Mouse (Mus musculus): ENCODE measurements around the gene Prlh. TPM values are rescaled to one million over a fixed set of nuclear protein-coding genes. Genes with fewer than 3 reads are reported as not detected.

Gene Prlh
- polyA plus RNA-seq, 1 experiment from 2014 or later = not detected

- peak; percentile 19 for DNase-seq (ENCODE audit: low spot score)
- H3K4me1 ChIP-seq (replicated peaks; ENCODE audit: control insufficient read depth, insufficient read depth, low read length) = no peaks in the 10 kb centered on the region
- ATAC-seq (ENCODE audit: low FRiP score) = no peak
- no peaks in the 10 kb centered on the region for H3K27me3 ChIP-seq (ENCODE audit: control insufficient read depth, insufficient read depth, low read length)
- H3K4me2 ChIP-seq (replicated peaks; ENCODE audit: low read depth, low read length) = peak within 1 kb of the TSS; percentile 37
- peaks cover 3% of the 10 kb centered on the region; the same call in 1 of the 2 replicates for H3K9me3 ChIP-seq (ENCODE audit: control insufficient read depth, low read length)
- no peak within 1 kb of the TSS for H3K27ac ChIP-seq (ENCODE audit: low read depth, low read length)
- WGBS = 12% methylated on average over 18 of the region's 18 CpGs
- H3K36me3 ChIP-seq (ENCODE audit: control insufficient read depth, insufficient read depth, low read length) = no peaks in the 10 kb centered on the region
- no peak within 1 kb of the TSS; the same call in 1 of the 2 replicates for H3K4me3 ChIP-seq (ENCODE audit: low read depth, low read length)
- no peak within 1 kb of the TSS for H3K9ac ChIP-seq (ENCODE audit: low read depth, low read length)
Measured at GRCm38 (mm10) chr1:90914948-90915569, 37.8 kb upstream of the Prlh start, which contains the start of gene Mlph. Gene Mlph (plus strand): TSS chr1:90915085.

- Histone ChIP-seq H3K9ac (ENCODE audit: low read depth, low read length) (no peak overlapping the region), H3K9me3 (ENCODE audit: control insufficient read depth, low read length) (peaks cover 3% of the 10 kb centered on the region; the same call in 1 of the 2 replicates), H3K27me3 (ENCODE audit: control insufficient read depth, insufficient read depth, low read length) (no peaks in the 10 kb centered on the region), H3K4me2 (replicated peaks; ENCODE audit: low read depth, low read length) (no peak overlapping the region), H3K4me1 (replicated peaks; ENCODE audit: control insufficient read depth, insufficient read depth, low read length) (no peaks in the 10 kb centered on the region), H3K4me3 (ENCODE audit: low read depth, low read length) (no peak overlapping the region), H3K27ac (ENCODE audit: low read depth, low read length) (no peak overlapping the region), H3K36me3 (ENCODE audit: control insufficient read depth, insufficient read depth, low read length) (no peaks in the 10 kb centered on the region)
- no peak for ATAC-seq (ENCODE audit: low FRiP score)
- WGBS = 74% methylated on average over 6 of the region's 6 CpGs
- DNase-seq (ENCODE audit: low spot score) = no peak
Measured at GRCm38 (mm10) chr1:90917509-90917908, 35.4 kb upstream of the Prlh start.

- Histone ChIP-seq H3K27me3 (ENCODE audit: control insufficient read depth, insufficient read depth, low read length) (no peaks in the 10 kb centered on the region), H3K4me3 (ENCODE audit: low read depth, low read length) (no peak overlapping the region), H3K36me3 (ENCODE audit: control insufficient read depth, insufficient read depth, low read length) (no peaks in the 10 kb centered on the region), H3K9ac (ENCODE audit: low read depth, low read length) (no peak overlapping the region), H3K27ac (ENCODE audit: low read depth, low read length) (no peak overlapping the region), H3K4me2 (replicated peaks; ENCODE audit: low read depth, low read length) (no peak overlapping the region), H3K4me1 (replicated peaks; ENCODE audit: control insufficient read depth, insufficient read depth, low read length) (no peaks in the 10 kb centered on the region), H3K9me3 (ENCODE audit: control insufficient read depth, low read length) (peaks cover 3% of the 10 kb centered on the region; the same call in 1 of the 2 replicates)
- DNase-seq (ENCODE audit: low spot score) (no peak), ATAC-seq (ENCODE audit: low FRiP score) (no peak)
- 87% methylated on average over 9 of the region's 9 CpGs for WGBS
Measured at GRCm38 (mm10) chr1:90921687-90922086, 31.2 kb upstream of the Prlh start.

GRCm38 (mm10) chr1:90926030-90926429, 26.9 kb upstream of the Prlh start:
- H3K4me3 ChIP-seq (ENCODE audit: low read depth, low read length) = no peak overlapping the region
- no peaks in the 10 kb centered on the region for H3K27me3 ChIP-seq (ENCODE audit: control insufficient read depth, insufficient read depth, low read length)
- no peak overlapping the region for H3K4me2 ChIP-seq (replicated peaks; ENCODE audit: low read depth, low read length)
- no peaks in the 10 kb centered on the region for H3K9me3 ChIP-seq (ENCODE audit: control insufficient read depth, low read length)
- no peak overlapping the region for H3K9ac ChIP-seq (ENCODE audit: low read depth, low read length)
- H3K27ac ChIP-seq (ENCODE audit: low read depth, low read length) = no peak overlapping the region
- WGBS = 97% methylated on average over 4 of the region's 4 CpGs
- DNase-seq (ENCODE audit: low spot score) = no peak
- no peak for ATAC-seq (ENCODE audit: low FRiP score)
- no peaks in the 10 kb centered on the region for H3K36me3 ChIP-seq (ENCODE audit: control insufficient read depth, insufficient read depth, low read length)
- peaks cover 3% of the 10 kb centered on the region; the same call in 1 of the 2 replicates for H3K4me1 ChIP-seq (replicated peaks; ENCODE audit: control insufficient read depth, insufficient read depth, low read length)

GRCm38 (mm10) chr1:90927308-90927707, 25.6 kb upstream of the Prlh start:
- ATAC-seq (ENCODE audit: low FRiP score) (no peak), DNase-seq (ENCODE audit: low spot score) (peak; percentile 4)
- Histone ChIP-seq H3K36me3 (ENCODE audit: control insufficient read depth, insufficient read depth, low read length) (no peaks in the 10 kb centered on the region), H3K4me1 (replicated peaks; ENCODE audit: control insufficient read depth, insufficient read depth, low read length) (peaks cover 3% of the 10 kb centered on the region; the same call in 1 of the 2 replicates), H3K27me3 (ENCODE audit: control insufficient read depth, insufficient read depth, low read length) (no peaks in the 10 kb centered on the region), H3K27ac (ENCODE audit: low read depth, low read length) (no peak overlapping the region), H3K9me3 (ENCODE audit: control insufficient read depth, low read length) (no peaks in the 10 kb centered on the region), H3K4me3 (ENCODE audit: low read depth, low read length) (no peak overlapping the region), H3K9ac (ENCODE audit: low read depth, low read length) (no peak overlapping the region), H3K4me2 (replicated peaks; ENCODE audit: low read depth, low read length) (no peak overlapping the region)
- 61% methylated on average over 15 of the region's 15 CpGs for WGBS

GRCm38 (mm10) chr1:90927929-90928574, 24.9 kb upstream of the Prlh start:
- H3K9ac ChIP-seq (ENCODE audit: low read depth, low read length) = no peak overlapping the region
- peak overlapping the region; percentile 42 for H3K4me2 ChIP-seq (replicated peaks; ENCODE audit: low read depth, low read length)
- DNase-seq (ENCODE audit: low spot score) (peak; percentile 25), ATAC-seq (ENCODE audit: low FRiP score) (no peak)
- no peaks in the 10 kb centered on the region for H3K36me3 ChIP-seq (ENCODE audit: control insufficient read depth, insufficient read depth, low read length)
- no peaks in the 10 kb centered on the region for H3K27me3 ChIP-seq (ENCODE audit: control insufficient read depth, insufficient read depth, low read length)
- H3K4me1 ChIP-seq (replicated peaks; ENCODE audit: control insufficient read depth, insufficient read depth, low read length) = peaks cover 3% of the 10 kb centered on the region; the same call in 1 of the 2 replicates
- peak overlapping the region; percentile 19; the same call in 1 of the 2 replicates for H3K4me3 ChIP-seq (ENCODE audit: low read depth, low read length)
- H3K27ac ChIP-seq (ENCODE audit: low read depth, low read length) = no peak overlapping the region
- H3K9me3 ChIP-seq (ENCODE audit: control insufficient read depth, low read length) = no peaks in the 10 kb centered on the region
- 1% methylated on average over 23 of the region's 23 CpGs for WGBS

- H3K36me3 ChIP-seq (ENCODE audit: control insufficient read depth, insufficient read depth, low read length) = no peaks in the 10 kb centered on the region
- no peak overlapping the region for H3K9ac ChIP-seq (ENCODE audit: low read depth, low read length)
- H3K4me2 ChIP-seq (replicated peaks; ENCODE audit: low read depth, low read length) = peak overlapping the region; percentile 42
- DNase-seq (ENCODE audit: low spot score) (peak; percentile 89), ATAC-seq (ENCODE audit: low FRiP score) (no peak)
- 8% methylated on average over 6 of the region's 6 CpGs for WGBS
- H3K27me3 ChIP-seq (ENCODE audit: control insufficient read depth, insufficient read depth, low read length) = no peaks in the 10 kb centered on the region
- H3K4me3 ChIP-seq (ENCODE audit: low read depth, low read length) = no peak overlapping the region
- H3K27ac ChIP-seq (ENCODE audit: low read depth, low read length) = no peak overlapping the region
- peaks cover 3% of the 10 kb centered on the region; the same call in 1 of the 2 replicates for H3K4me1 ChIP-seq (replicated peaks; ENCODE audit: control insufficient read depth, insufficient read depth, low read length)
- no peaks in the 10 kb centered on the region for H3K9me3 ChIP-seq (ENCODE audit: control insufficient read depth, low read length)
Measured at GRCm38 (mm10) chr1:90928575-90928934, 24.4 kb upstream of the Prlh start.

GRCm38 (mm10) chr1:90933001-90933400, 19.9 kb upstream of the Prlh start:
- Histone ChIP-seq H3K9ac (ENCODE audit: low read depth, low read length) (no peak overlapping the region), H3K27ac (ENCODE audit: low read depth, low read length) (no peak overlapping the region), H3K4me2 (replicated peaks; ENCODE audit: low read depth, low read length) (no peak overlapping the region), H3K4me3 (ENCODE audit: low read depth, low read length) (no peak overlapping the region), H3K27me3 (ENCODE audit: control insufficient read depth, insufficient read depth, low read length) (no peaks in the 10 kb centered on the region), H3K9me3 (ENCODE audit: control insufficient read depth, low read length) (no peaks in the 10 kb centered on the region), H3K36me3 (ENCODE audit: control insufficient read depth, insufficient read depth, low read length) (no peaks in the 10 kb centered on the region), H3K4me1 (replicated peaks; ENCODE audit: control insufficient read depth, insufficient read depth, low read length) (peaks cover 2% of the 10 kb centered on the region; the same call in 1 of the 2 replicates)
- DNase-seq (ENCODE audit: low spot score) (no peak), ATAC-seq (ENCODE audit: low FRiP score) (no peak)
- WGBS = 83% methylated on average over 5 of the region's 5 CpGs

- 80% methylated on average over 9 of the region's 9 CpGs for WGBS
- H3K36me3 ChIP-seq (ENCODE audit: control insufficient read depth, insufficient read depth, low read length) = no peaks in the 10 kb centered on the region
Measured at GRCm38 (mm10) chr1:90936990-90937389, 15.9 kb upstream of the Prlh start.

More at GRCm38 (mm10) chr1:90936990-90937389, 15.9 kb upstream of the Prlh start:
- Histone ChIP-seq H3K9ac (ENCODE audit: low read depth, low read length) (no peak overlapping the region), H3K27me3 (ENCODE audit: control insufficient read depth, insufficient read depth, low read length) (no peaks in the 10 kb centered on the region), H3K4me1 (replicated peaks; ENCODE audit: control insufficient read depth, insufficient read depth, low read length) (no peaks in the 10 kb centered on the region), H3K27ac (ENCODE audit: low read depth, low read length) (no peak overlapping the region), H3K9me3 (ENCODE audit: control insufficient read depth, low read length) (no peaks in the 10 kb centered on the region), H3K4me2 (replicated peaks; ENCODE audit: low read depth, low read length) (no peak overlapping the region), H3K4me3 (ENCODE audit: low read depth, low read length) (no peak overlapping the region)
- DNase-seq (ENCODE audit: low spot score) (no peak), ATAC-seq (ENCODE audit: low FRiP score) (no peak)
